Mouse (Mus musculus) left cerebral cortex, adult 11 months (tissue): ENCODE data around the gene Arid3c.
"Not testable (repeated sequence)": the region's sequence is repeated elsewhere in the genome, so short reads cannot be mapped to it uniquely, and the experiment has no call there.

Experiments used
- DNase-seq: peaks from one replicate; pipeline ENCODE4 v3.0.0; 2022; ENCODE audit warnings: low spot score

Arid3c gene

GRCm38 (mm10) chr4:41731052-41731765, at the start of gene Arid3c:
Gene Arid3c (minus strand): TSS chr4:41731142.
- no peak for DNase-seq

GRCm38 (mm10) chr4:41775840-41776239, 44.9 kb upstream of the Arid3c start:
- not testable (repeated sequence) for DNase-seq

- not testable (repeated sequence) for DNase-seq
These were observed 43.6 kb upstream of the Arid3c start for GRCm38 (mm10) chr4:41774506-41774905.

GRCm38 (mm10) chr4:41774002-41774401, 43.1 kb upstream of the Arid3c start, which contains the start of gene Ccl27a:
Gene Ccl27a (minus strand): TSS chr4:41774247.
- peak; percentile 80 for DNase-seq

- DNase-seq, result not testable (repeated sequence)
These were observed 42.6 kb upstream of the Arid3c start for GRCm38 (mm10) chr4:41773502-41773901.

GRCm38 (mm10) chr4:41772946-41773345, 42.0 kb upstream of the Arid3c start:
- not testable (repeated sequence) for DNase-seq

- not testable (repeated sequence) for DNase-seq
These were observed 36.4 kb upstream of the Arid3c start for GRCm38 (mm10) chr4:41767301-41767700.

GRCm38 (mm10) chr4:41763176-41763575, 32.2 kb upstream of the Arid3c start:
- not testable (repeated sequence) for DNase-seq

- not testable (repeated sequence) for DNase-seq
These were observed 31.8 kb upstream of the Arid3c start for GRCm38 (mm10) chr4:41762688-41763114.

- DNase-seq, result no peak
These were observed 31.3 kb upstream of the Arid3c start for GRCm38 (mm10) chr4:41762099-41762687.

GRCm38 (mm10) chr4:41761680-41762079, 30.7 kb upstream of the Arid3c start:
- DNase-seq, result no peak

- no peak for DNase-seq
These were observed 30.0 kb upstream of the Arid3c start for GRCm38 (mm10) chr4:41760911-41761310.

GRCm38 (mm10) chr4:41760288-41760721, 29.4 kb upstream of the Arid3c start:
- no peak for DNase-seq

GRCm38 (mm10) chr4:41759656-41760287, 28.8 kb upstream of the Arid3c start:
- no peak for DNase-seq

GRCm38 (mm10) chr4:41759206-41759605, 28.3 kb upstream of the Arid3c start:
- no peak for DNase-seq

- no peak for DNase-seq
These were observed 27.8 kb upstream of the Arid3c start for GRCm38 (mm10) chr4:41758701-41759100.

- DNase-seq, result no peak
These were observed 27.1 kb upstream of the Arid3c start for GRCm38 (mm10) chr4:41758021-41758420.

- no peak for DNase-seq
These were observed 26.4 kb upstream of the Arid3c start for GRCm38 (mm10) chr4:41757321-41757720.

GRCm38 (mm10) chr4:41756440-41756839, 25.5 kb upstream of the Arid3c start:
- no peak for DNase-seq

GRCm38 (mm10) chr4:41755338-41756305, 24.7 kb upstream of the Arid3c start, which contains the start of gene Sigmar1:
Gene Sigmar1 (minus strand): TSS chr4:41756157.
- DNase-seq, result peak; percentile 69

GRCm38 (mm10) chr4:41754797-41755337, 23.9 kb upstream of the Arid3c start, which contains the start of gene Galt:
Gene Galt (plus strand): TSS chr4:41755228.
- DNase-seq, result no peak
